Mouse (Mus musculus): ENCODE data around the gene Arl3. TPM values are rescaled to one million over a fixed set of nuclear protein-coding genes. Genes with fewer than 3 reads are reported as not detected.

Arl3 gene
- total and polyA plus RNA-seq, 2 experiments from 2014 or later = 98.1 to 202 TPM

GRCm38 (mm10) chr19:46529601-46530448 is 43.2 kb downstream of the Arl3 start:
- Histone ChIP-seq H3K27me3 (ENCODE audit: insufficient read depth, low read length) (no peaks in the 10 kb centered on the region), H3K4me1 (ENCODE audit: insufficient read depth) (peaks cover 69% of the 10 kb centered on the region), H3K36me3 (ENCODE audit: insufficient read depth) (no peaks in the 10 kb centered on the region), H3K4me2 (ENCODE audit: low read depth) (peak overlapping the region; percentile 57), H3K9ac (peak overlapping the region; percentile 25; the same call in 1 of the 2 replicates), H3K9me3 (ENCODE audit: low read length) (no peaks in the 10 kb centered on the region), H3K27ac (ENCODE audit: low read depth, low read length) (peak overlapping the region; percentile 72), H3K4me3 (ENCODE audit: low read depth, low read length) (no peak overlapping the region)
- 0 out of 2 replicates have a peak, but pooled peaks have one; percentile 2 for TF ChIP-seq CTCF (IDR thresholded peaks at IDR 0.05; ENCODE audit: low read depth)
- peak; percentile 38 for DNase-seq
- 12% methylated on average over 13 of the region's 13 CpGs for WGBS
- no peak for ATAC-seq

- 1% methylated on average over 20 of the region's 20 CpGs for WGBS
These were observed 44.3 kb downstream of the Arl3 start for GRCm38 (mm10) chr19:46528529-46529213.

GRCm38 (mm10) chr19:46527632-46528528 is 45.1 kb downstream of the Arl3 start:
- Histone ChIP-seq H3K9me3 (ENCODE audit: low read length) (no peaks in the 10 kb centered on the region), H3K9ac (peak overlapping the region; percentile 55), H3K27ac (ENCODE audit: low read depth, low read length) (peak overlapping the region; percentile 72), H3K27me3 (ENCODE audit: insufficient read depth, low read length) (no peaks in the 10 kb centered on the region), H3K4me3 (ENCODE audit: low read depth, low read length) (peak overlapping the region; percentile 30), H3K4me1 (ENCODE audit: insufficient read depth) (peaks cover 86% of the 10 kb centered on the region), H3K36me3 (ENCODE audit: insufficient read depth) (no peaks in the 10 kb centered on the region), H3K4me2 (ENCODE audit: low read depth) (peak overlapping the region; percentile 57)
- DNase-seq (peak; percentile 43), ATAC-seq (0 out of 2 replicates have a peak, but pooled peaks have one; percentile 1)
- TF ChIP-seq CTCF (IDR thresholded peaks at IDR 0.05; ENCODE audit: low read depth) = 0 out of 2 replicates have a peak, but pooled peaks have one; percentile 11
- WGBS = 11% methylated on average over 17 of the region's 17 CpGs

More at GRCm38 (mm10) chr19:46528529-46529213, 44.3 kb downstream of the Arl3 start:
- no peaks in the 10 kb centered on the region for H3K36me3 ChIP-seq (ENCODE audit: insufficient read depth)
- H3K27ac ChIP-seq (ENCODE audit: low read depth, low read length) = peak overlapping the region; percentile 72
- peak; percentile 41 for TF ChIP-seq CTCF (IDR thresholded peaks at IDR 0.05; ENCODE audit: low read depth)
- H3K4me3 ChIP-seq (ENCODE audit: low read depth, low read length) = peak overlapping the region; percentile 30
- H3K4me2 ChIP-seq (ENCODE audit: low read depth) = peak overlapping the region; percentile 57
- H3K9me3 ChIP-seq (ENCODE audit: low read length) = no peaks in the 10 kb centered on the region
- peaks cover 81% of the 10 kb centered on the region for H3K4me1 ChIP-seq (ENCODE audit: insufficient read depth)
- no peaks in the 10 kb centered on the region for H3K27me3 ChIP-seq (ENCODE audit: insufficient read depth, low read length)
- DNase-seq (peak; percentile 81), ATAC-seq (peak; percentile 73)
- peak overlapping the region; percentile 55 for H3K9ac ChIP-seq

- Histone ChIP-seq H3K4me3 (ENCODE audit: low read depth, low read length) (no peak overlapping the region), H3K27me3 (ENCODE audit: insufficient read depth, low read length) (no peaks in the 10 kb centered on the region), H3K36me3 (ENCODE audit: insufficient read depth) (no peaks in the 10 kb centered on the region), H3K27ac (ENCODE audit: low read depth, low read length) (peak overlapping the region; percentile 45; the same call in 1 of the 2 replicates), H3K4me2 (ENCODE audit: low read depth) (no peak overlapping the region), H3K9ac (no peak overlapping the region), H3K4me1 (ENCODE audit: insufficient read depth) (peaks cover 71% of the 10 kb centered on the region), H3K9me3 (ENCODE audit: low read length) (no peaks in the 10 kb centered on the region)
- TF ChIP-seq CTCF (IDR thresholded peaks at IDR 0.05; ENCODE audit: low read depth) = no peak
- peak; percentile 55 for DNase-seq
- ATAC-seq = peak; percentile 9; the same call in 1 of the 2 replicates
- 32% methylated on average over 10 of the region's 10 CpGs for WGBS
These were observed 47.0 kb downstream of the Arl3 start for GRCm38 (mm10) chr19:46525691-46526631.

- ATAC-seq (no peak), DNase-seq (no peak)
- peak; percentile 31; the same call in 1 of the 2 replicates for TF ChIP-seq CTCF (IDR thresholded peaks at IDR 0.05; ENCODE audit: low read depth)
- peak overlapping the region; percentile 35; the same call in 1 of the 2 replicates for H3K9ac ChIP-seq
- H3K9me3 ChIP-seq (ENCODE audit: low read length) = no peaks in the 10 kb centered on the region
- 33% methylated on average over 14 of the region's 14 CpGs for WGBS
- peak overlapping the region; percentile 81 for H3K27ac ChIP-seq (ENCODE audit: low read depth, low read length)
- no peak overlapping the region for H3K4me3 ChIP-seq (ENCODE audit: low read depth, low read length)
- H3K4me2 ChIP-seq (ENCODE audit: low read depth) = peak overlapping the region; percentile 48; the same call in 1 of the 2 replicates
- H3K27me3 ChIP-seq (ENCODE audit: insufficient read depth, low read length) = no peaks in the 10 kb centered on the region
- peaks cover 59% of the 10 kb centered on the region for H3K4me1 ChIP-seq (ENCODE audit: insufficient read depth)
- H3K36me3 ChIP-seq (ENCODE audit: insufficient read depth) = no peaks in the 10 kb centered on the region
These were observed 48.2 kb downstream of the Arl3 start for GRCm38 (mm10) chr19:46524601-46525321.

Measured in forebrain, postnatal 0 days (tissue).